Mouse (Mus musculus) lung, adult 2 months (tissue): ENCODE results near the gene Wdr45b. TPM values are rescaled to one million over a fixed set of nuclear protein-coding genes. Genes with fewer than 3 reads are reported as not detected.
"Not testable (repeated sequence)": the region's sequence is repeated elsewhere in the genome, so short reads cannot be mapped to it uniquely, and the experiment has no call there.

Experiments
- DNase-seq: peaks from one replicate; pipeline ENCODE4 v3.0.0; 2022
- H3K4me1 ChIP-seq: fragments of 200-500 bp; 2 replicates; pipeline ENCODE4 v1.6.1; 2011; ENCODE audit warnings: low read length; ENCODE audit not compliant: control insufficient read depth, insufficient read depth
- H3K4me3 ChIP-seq: fragments of 200-500 bp; replicated peaks from 2 replicates; pipeline ENCODE3; 2011; ENCODE audit warnings: low read depth, mild to moderate bottlenecking, control low read depth, low read length; ENCODE audit errors: extremely low read depth
- CTCF ChIP-seq: fragments of 200-500 bp; IDR thresholded peaks from 2 replicates; pipeline ENCODE4 v1.5.1; 2011; ENCODE audit warnings: mild to moderate bottlenecking, low read length, control low read depth; ENCODE audit not compliant: insufficient read depth
- POLR2A ChIP-seq: fragments of 200-500 bp; IDR thresholded peaks from 2 replicates; pipeline ENCODE4 v1.6.1; 2011; ENCODE audit warnings: low read depth, mild to moderate bottlenecking, control low read depth, low read length, borderline replicate concordance; ENCODE audit errors: extremely low read depth
- WGBS: fragments of 180-500 bp; shearing (Covaris S2); methylation state at CpG from one replicate; pipeline ENCODE4 v1.1.7; 2018; 5-methylcytosine and 5-hydroxymethylcytosine counted together
- polyA plus RNA-seq: library from polyadenylated mRNA; depleted of rRNA; stranded (reverse); fragments of >200 nt; gene quantifications from 2 replicates; pipeline ENCODE4 v1.2.3, GENCODE M21; 2012

The Wdr45b gene
- polyA plus RNA-seq, 1 experiment, result 45.3 TPM

GRCm38 (mm10) chr11:121339647-121340046 is 14.6 kb downstream of the Wdr45b start:
- 85% methylated on average over 1 of the region's 1 CpGs for WGBS
- H3K4me1 ChIP-seq, result no peaks in the 10 kb centered on the region; the same call in 1 of the 2 replicates
- no peak for DNase-seq
- H3K4me3 ChIP-seq, result no peak overlapping the region
- no peak for TF ChIP-seq CTCF
- no peak for TF ChIP-seq POLR2A

GRCm38 (mm10) chr11:121331641-121332040 is 22.6 kb downstream of the Wdr45b start:
- WGBS, result 82% methylated on average over 3 of the region's 3 CpGs
- TF ChIP-seq POLR2A (no peak), CTCF (no peak)
- Histone ChIP-seq H3K4me3 (no peak overlapping the region), H3K4me1 (no peaks in the 10 kb centered on the region)
- DNase-seq, result no peak

- TF ChIP-seq POLR2A (no peak), CTCF (no peak)
- Histone ChIP-seq H3K4me3 (no peak overlapping the region), H3K4me1 (no peaks in the 10 kb centered on the region)
- DNase-seq, result no peak
Measured at GRCm38 (mm10) chr11:121328619-121329018, 25.6 kb downstream of the Wdr45b start.

- 96% methylated on average over 9 of the region's 9 CpGs for WGBS
- TF ChIP-seq CTCF, result no peak
- no peak for TF ChIP-seq POLR2A
- no peaks in the 10 kb centered on the region for H3K4me1 ChIP-seq
- H3K4me3 ChIP-seq, result no peak overlapping the region
- no peak for DNase-seq
Measured at GRCm38 (mm10) chr11:121328206-121328605, 26.0 kb downstream of the Wdr45b start.

- no peak for DNase-seq
- TF ChIP-seq POLR2A (no peak), CTCF (no peak)
- Histone ChIP-seq H3K4me1 (no peaks in the 10 kb centered on the region), H3K4me3 (no peak overlapping the region)
- 95% methylated on average over 5 of the region's 5 CpGs for whole genome bisulfite sequencing
Measured at GRCm38 (mm10) chr11:121326681-121327080, 27.6 kb downstream of the Wdr45b start.

- Histone ChIP-seq H3K4me3 (no peak overlapping the region), H3K4me1 (no peaks in the 10 kb centered on the region)
- 60% methylated on average over 1 of the region's 1 CpGs for WGBS
- no peak for TF ChIP-seq POLR2A
- TF ChIP-seq CTCF, result no peak
- no peak for DNase-seq
Measured at GRCm38 (mm10) chr11:121326034-121326433, 28.2 kb downstream of the Wdr45b start.

- DNase-seq, H3K4me1 ChIP-seq, H3K4me3 ChIP-seq: not testable (repeated sequence)
- 93% methylated on average over 6 of the region's 6 CpGs for WGBS
Measured at GRCm38 (mm10) chr11:121307712-121308111, 46.5 kb downstream of the Wdr45b start.

- Histone ChIP-seq H3K4me1 (no peaks in the 10 kb centered on the region), H3K4me3 (no peak overlapping the region)
- no peak for TF ChIP-seq CTCF
- TF ChIP-seq POLR2A, result no peak
- DNase-seq, result no peak
- WGBS, result 95% methylated on average over 8 of the region's 8 CpGs
Measured at GRCm38 (mm10) chr11:121306608-121307007, 47.6 kb downstream of the Wdr45b start.

GRCm38 (mm10) chr11:121305371-121305770 is 48.9 kb downstream of the Wdr45b start:
- TF ChIP-seq CTCF (no peak), POLR2A (no peak)

GRCm38 (mm10) chr11:121300265-121300664 is 54.0 kb downstream of the Wdr45b start:
- TF ChIP-seq CTCF (no peak), POLR2A (no peak)
- Histone ChIP-seq H3K4me1 (no peaks in the 10 kb centered on the region), H3K4me3 (no peak overlapping the region)
- DNase-seq, result no peak
- 84% methylated on average over 9 of the region's 9 CpGs for WGBS

More at GRCm38 (mm10) chr11:121305371-121305770, 48.9 kb downstream of the Wdr45b start:
- Histone ChIP-seq H3K4me1 (no peaks in the 10 kb centered on the region), H3K4me3 (no peak overlapping the region)
- 96% methylated on average over 6 of the region's 6 CpGs for WGBS
- DNase-seq, result no peak
